Mouse (Mus musculus) forebrain, postnatal 0 days (tissue): ENCODE measurements at regions not wholly inside any gene's neighbourhood (a gene's known extent, or its start where the extent isn't known, plus 50 kb on each side); places are given as distances from the start of the nearest gene placed in this dataset.

Source experiments
- ATAC-seq: fragments of 200-750 bp; cut with Nextera tagmentation; 2 replicates; pipeline ENCODE4 v1.8.0; 2017; ENCODE audit warnings: mild to moderate bottlenecking, moderate library complexity
- DNase-seq: peaks from one replicate; pipeline ENCODE4 v3.0.0-alpha.2; 2015
- H3K27ac ChIP-seq: fragments of 300-500 bp; sonication (generic); 2 replicates; pipeline ENCODE4 v1.5.1; 2014; ENCODE audit warnings: low read depth, mild to moderate bottlenecking, antibody characterized with exemption, low read length, moderate library complexity, mixed read lengths
- H3K27me3 ChIP-seq: fragments of 300-500 bp; sonication (generic); 2 replicates; pipeline ENCODE4 v1.6.1; 2014; ENCODE audit warnings: mild to moderate bottlenecking, low read length, mixed read lengths; ENCODE audit not compliant: insufficient read depth
- H3K36me3 ChIP-seq: fragments of 300-500 bp; sonication (generic); 2 replicates; pipeline ENCODE4 v1.6.1; 2014; ENCODE audit warnings: mild to moderate bottlenecking, moderate library complexity; ENCODE audit not compliant: insufficient read depth
- H3K4me1 ChIP-seq: fragments of 300-500 bp; sonication (generic); 2 replicates; pipeline ENCODE4 v1.6.1; 2014; ENCODE audit warnings: antibody characterized with exemption; ENCODE audit not compliant: insufficient read depth
- H3K4me2 ChIP-seq: fragments of 300-500 bp; sonication (generic); 2 replicates; pipeline ENCODE4 v1.6.1; 2014; ENCODE audit warnings: low read depth, mild to moderate bottlenecking, moderate library complexity
- H3K4me3 ChIP-seq: fragments of 300-500 bp; sonication (generic); 2 replicates; pipeline ENCODE4 v1.5.1; 2014; ENCODE audit warnings: low read depth, low read length, mixed read lengths
- H3K9ac ChIP-seq: fragments of 300-500 bp; sonication (generic); 2 replicates; pipeline ENCODE4 v1.6.1; 2014; ENCODE audit warnings: mild to moderate bottlenecking
- H3K9me3 ChIP-seq: fragments of 300-500 bp; sonication (generic); 2 replicates; pipeline ENCODE4 v1.6.1; 2016; ENCODE audit warnings: low read length
- CTCF ChIP-seq: sonication (generic); IDR thresholded peaks from 2 replicates; pipeline ENCODE4 v1.5.1; 2016; ENCODE audit warnings: antibody characterized with exemption, control low read depth, low read depth
- WGBS: fragments of 180-500 bp; shearing (Covaris S2); extraction: QIAGEN DNeasy Blood & Tissue Kit; methylation state at CpG from one replicate; pipeline ENCODE4 v1.1.7; 2014; 5-methylcytosine and 5-hydroxymethylcytosine counted together

DNA sequence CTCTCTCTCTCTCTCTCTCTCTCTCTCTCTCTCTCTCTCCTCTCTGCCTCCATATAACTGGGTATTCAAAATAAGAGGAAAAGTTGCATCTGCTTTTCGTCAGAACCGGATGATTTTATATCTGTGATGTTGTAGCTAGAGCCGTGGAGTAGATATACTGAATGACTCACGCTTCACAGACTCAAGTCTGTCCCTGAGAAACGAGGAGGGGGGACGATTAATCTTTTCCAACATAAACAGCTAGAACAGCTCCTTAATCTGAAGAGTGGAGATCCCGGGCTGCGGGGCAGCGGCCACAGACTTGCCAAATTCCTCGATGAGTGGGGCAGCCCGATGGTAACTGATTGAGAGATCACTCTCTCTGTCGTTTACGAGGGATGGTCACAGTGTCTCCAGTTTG lies 60.5 kb upstream of the Ankrd55 start:
- H3K4me3 ChIP-seq, result no peak overlapping the region

GRCm38 (mm10) chr13:112228846-112229245 lies 59.4 kb upstream of the Ankrd55 start:
- H3K9ac ChIP-seq, result no peak overlapping the region
- H3K27me3 ChIP-seq, result no peaks in the 10 kb centered on the region
- no peak for DNase-seq
- H3K4me1 ChIP-seq, result no peaks in the 10 kb centered on the region
- H3K4me2 ChIP-seq, result no peak overlapping the region
- H3K4me3 ChIP-seq, result no peak overlapping the region
- 76% methylated on average over 4 of the region's 4 CpGs for WGBS
- H3K27ac ChIP-seq, result no peak overlapping the region
- TF ChIP-seq CTCF, result no peak
- no peaks in the 10 kb centered on the region for H3K36me3 ChIP-seq
- ATAC-seq, result no peak
- no peaks in the 10 kb centered on the region for H3K9me3 ChIP-seq

More for the DNA sequence above, 60.5 kb upstream of the Ankrd55 start:
- ATAC-seq (no peak), DNase-seq (no peak)
- no peak overlapping the region for H3K9ac ChIP-seq
- 86% methylated on average over 13 of the region's 13 CpGs for WGBS
- no peaks in the 10 kb centered on the region for H3K27me3 ChIP-seq
- H3K36me3 ChIP-seq, result no peaks in the 10 kb centered on the region
- no peaks in the 10 kb centered on the region for H3K9me3 ChIP-seq
- no peak overlapping the region for H3K27ac ChIP-seq
- no peak for TF ChIP-seq CTCF
- no peak overlapping the region for H3K4me2 ChIP-seq
- H3K4me1 ChIP-seq, result no peaks in the 10 kb centered on the region

DNA sequence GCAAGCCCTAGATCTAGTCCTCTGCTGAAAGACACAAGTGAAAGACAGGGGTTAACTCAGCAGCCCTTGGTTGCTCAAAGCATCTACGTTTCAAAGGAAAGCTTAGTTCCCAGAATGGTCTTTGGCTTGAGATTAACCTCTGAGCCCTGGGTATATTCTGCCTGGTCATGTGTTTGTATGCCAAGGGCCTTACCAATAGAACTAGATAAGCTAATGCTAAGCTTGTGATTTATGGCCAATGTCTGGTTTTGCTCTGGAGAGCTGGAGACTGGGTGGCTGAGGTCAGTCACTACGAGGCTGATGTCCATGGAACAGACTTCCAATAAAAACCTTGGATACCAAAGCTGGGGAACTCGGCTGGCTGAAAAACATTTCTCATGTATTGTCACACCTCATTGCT lies 58.1 kb upstream of the Ankrd55 start:
- H3K9ac ChIP-seq, result no peak overlapping the region
- WGBS, result 83% methylated on average over 3 of the region's 3 CpGs
- H3K9me3 ChIP-seq, result no peaks in the 10 kb centered on the region
- DNase-seq (no peak), ATAC-seq (no peak)
- TF ChIP-seq CTCF, result no peak
- H3K27me3 ChIP-seq, result no peaks in the 10 kb centered on the region
- no peaks in the 10 kb centered on the region for H3K36me3 ChIP-seq
- no peak overlapping the region for H3K4me3 ChIP-seq
- no peak overlapping the region for H3K27ac ChIP-seq
- H3K4me1 ChIP-seq, result no peaks in the 10 kb centered on the region
- no peak overlapping the region for H3K4me2 ChIP-seq

DNA sequence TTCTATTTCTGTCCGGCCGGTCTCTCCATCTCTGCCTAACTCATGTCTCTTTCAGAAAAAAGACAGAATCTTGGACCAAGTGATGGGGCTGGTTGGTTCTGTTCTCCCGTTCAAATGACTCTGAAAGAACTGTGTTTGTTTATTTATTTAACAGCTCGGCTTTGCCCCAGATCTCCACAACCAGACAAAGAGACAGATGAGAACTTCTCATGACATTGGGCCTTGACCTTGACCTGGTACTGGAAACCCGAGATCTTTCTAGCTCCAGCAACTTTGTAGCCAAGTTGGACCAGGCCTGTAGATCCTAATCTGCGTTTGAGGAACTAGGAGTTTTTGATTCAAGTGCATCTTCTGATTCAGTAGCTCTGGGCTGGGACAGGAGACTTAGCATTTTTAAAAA lies 53.6 kb upstream of the Ankrd55 start:
- Histone ChIP-seq H3K4me3 (no peak overlapping the region), H3K4me1 (no peaks in the 10 kb centered on the region), H3K36me3 (no peaks in the 10 kb centered on the region), H3K9me3 (no peaks in the 10 kb centered on the region), H3K4me2 (no peak overlapping the region), H3K9ac (no peak overlapping the region), H3K27me3 (no peaks in the 10 kb centered on the region), H3K27ac (no peak overlapping the region)
- ATAC-seq, result no peak
- no peak for DNase-seq
- WGBS, result 91% methylated on average over 6 of the region's 6 CpGs
- TF ChIP-seq CTCF, result no peak

GRCm38 (mm10) chr13:112236956-112237355 lies 51.3 kb upstream of the Ankrd55 start:
- H3K4me1 ChIP-seq, result no peaks in the 10 kb centered on the region
- H3K27ac ChIP-seq, result no peak overlapping the region
- H3K4me3 ChIP-seq, result no peak overlapping the region
- H3K4me2 ChIP-seq, result no peak overlapping the region
- 38% methylated on average over 6 of the region's 6 CpGs for WGBS
- peak; percentile 14 for DNase-seq
- TF ChIP-seq CTCF, result no peak
- H3K9me3 ChIP-seq, result no peaks in the 10 kb centered on the region
- H3K9ac ChIP-seq, result no peak overlapping the region
- no peaks in the 10 kb centered on the region for H3K27me3 ChIP-seq
- no peaks in the 10 kb centered on the region for H3K36me3 ChIP-seq
- ATAC-seq, result no peak

- H3K9me3 ChIP-seq, result no peaks in the 10 kb centered on the region
- H3K4me2 ChIP-seq, result no peak overlapping the region
- H3K4me1 ChIP-seq, result no peaks in the 10 kb centered on the region
- no peak for ATAC-seq
- H3K9ac ChIP-seq, result no peak overlapping the region
- no peak overlapping the region for H3K4me3 ChIP-seq
- H3K36me3 ChIP-seq, result no peaks in the 10 kb centered on the region
- no peak for DNase-seq
- TF ChIP-seq CTCF, result no peak
- no peaks in the 10 kb centered on the region for H3K27me3 ChIP-seq
- 64% methylated on average over 5 of the region's 5 CpGs for WGBS
- H3K27ac ChIP-seq, result no peak overlapping the region
Observed at GRCm38 (mm10) chr13:112237377-112237776, 50.9 kb upstream of the Ankrd55 start.

- H3K4me1 ChIP-seq, result no peaks in the 10 kb centered on the region
- no peaks in the 10 kb centered on the region for H3K9me3 ChIP-seq
- no peak overlapping the region for H3K4me3 ChIP-seq
- no peak for TF ChIP-seq CTCF
- DNase-seq (no peak), ATAC-seq (no peak)
- H3K9ac ChIP-seq, result no peak overlapping the region
- no peaks in the 10 kb centered on the region for H3K27me3 ChIP-seq
- H3K27ac ChIP-seq, result no peak overlapping the region
- H3K4me2 ChIP-seq, result no peak overlapping the region
- WGBS, result 76% methylated on average over 4 of the region's 4 CpGs
- H3K36me3 ChIP-seq, result no peaks in the 10 kb centered on the region
Observed at GRCm38 (mm10) chr13:112237917-112238316, 50.3 kb upstream of the Ankrd55 start.
